Mouse (Mus musculus): ENCODE measurements around the gene Dpt.
A peak's percentile ranks its signal among the peaks of the same experiment; 100 is the strongest.

Gene Dpt

DNA sequence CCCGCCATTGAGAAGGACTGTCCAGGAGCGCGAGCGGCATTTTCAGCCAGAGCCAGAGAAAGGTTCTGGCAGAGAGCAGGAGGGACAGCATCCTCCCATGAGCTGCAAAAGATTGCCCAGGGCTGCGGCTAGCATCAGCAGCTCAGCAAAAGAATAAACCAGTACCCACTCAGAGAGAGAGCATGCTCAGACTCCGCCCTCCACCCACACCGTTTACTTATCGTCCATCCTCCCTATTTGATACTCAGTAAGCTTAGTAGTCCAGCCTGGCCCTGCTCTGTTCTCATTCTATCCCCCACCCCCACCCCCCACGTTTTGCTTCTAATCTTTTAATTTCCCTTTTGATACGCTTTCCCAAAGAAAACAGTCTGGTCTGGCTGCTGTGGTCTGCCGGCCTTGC is 63.5 kb downstream of the Dpt start:
- DNase-seq (ENCODE audit: low read depth, low spot score), result no peak
- no peaks in the 10 kb centered on the region for H3K27me3 ChIP-seq (ENCODE audit: control insufficient read depth, insufficient read depth, low read length, poor library complexity, severe bottlenecking)
- H3K36me3 ChIP-seq (ENCODE audit: control insufficient read depth, insufficient read depth, low read length, poor library complexity, severe bottlenecking), result no peaks in the 10 kb centered on the region

DNA sequence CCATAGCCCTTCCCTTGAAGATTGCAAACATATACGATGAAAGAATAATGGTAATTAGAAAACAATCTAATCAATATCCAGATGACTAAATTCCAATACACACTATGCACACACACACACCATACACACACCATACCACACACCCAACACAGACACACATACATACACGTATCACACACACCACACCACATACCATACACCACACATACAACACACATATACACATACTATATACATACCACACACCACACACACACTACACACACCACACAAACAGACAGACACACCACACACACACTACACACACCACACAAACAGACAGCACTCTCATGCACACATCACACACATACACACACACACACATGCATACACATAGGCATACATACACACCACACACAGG is 64.3 kb downstream of the Dpt start:
- DNase-seq (ENCODE audit: low read depth, low spot score), result no peak
- Histone ChIP-seq H3K36me3 (ENCODE audit: control insufficient read depth, insufficient read depth, low read length, poor library complexity, severe bottlenecking) (no peaks in the 10 kb centered on the region), H3K27me3 (ENCODE audit: control insufficient read depth, insufficient read depth, low read length, poor library complexity, severe bottlenecking) (no peaks in the 10 kb centered on the region)

DNA sequence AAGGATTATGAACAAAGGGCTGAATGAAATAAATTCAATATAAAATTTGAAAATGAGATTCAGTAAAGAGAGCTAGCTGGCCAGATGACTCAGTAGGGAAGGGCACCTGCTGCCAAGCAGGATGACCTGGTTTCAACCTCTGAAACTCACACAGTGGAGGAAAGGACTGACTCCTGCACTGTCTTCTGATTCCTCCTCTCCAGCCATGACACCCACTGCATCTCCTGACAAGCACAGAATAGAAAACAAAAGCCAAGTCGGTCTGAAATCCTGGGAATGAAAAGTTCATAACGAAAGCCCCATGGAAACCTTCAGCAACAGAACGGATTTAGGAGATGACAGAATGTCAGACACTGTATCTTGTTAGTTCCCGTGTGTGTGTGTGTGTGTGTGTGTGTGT is 65.1 kb downstream of the Dpt start:
- no peak for DNase-seq (ENCODE audit: low read depth, low spot score)
- H3K36me3 ChIP-seq (ENCODE audit: control insufficient read depth, insufficient read depth, low read length, poor library complexity, severe bottlenecking), result no peaks in the 10 kb centered on the region
- no peaks in the 10 kb centered on the region for H3K27me3 ChIP-seq (ENCODE audit: control insufficient read depth, insufficient read depth, low read length, poor library complexity, severe bottlenecking)

DNA sequence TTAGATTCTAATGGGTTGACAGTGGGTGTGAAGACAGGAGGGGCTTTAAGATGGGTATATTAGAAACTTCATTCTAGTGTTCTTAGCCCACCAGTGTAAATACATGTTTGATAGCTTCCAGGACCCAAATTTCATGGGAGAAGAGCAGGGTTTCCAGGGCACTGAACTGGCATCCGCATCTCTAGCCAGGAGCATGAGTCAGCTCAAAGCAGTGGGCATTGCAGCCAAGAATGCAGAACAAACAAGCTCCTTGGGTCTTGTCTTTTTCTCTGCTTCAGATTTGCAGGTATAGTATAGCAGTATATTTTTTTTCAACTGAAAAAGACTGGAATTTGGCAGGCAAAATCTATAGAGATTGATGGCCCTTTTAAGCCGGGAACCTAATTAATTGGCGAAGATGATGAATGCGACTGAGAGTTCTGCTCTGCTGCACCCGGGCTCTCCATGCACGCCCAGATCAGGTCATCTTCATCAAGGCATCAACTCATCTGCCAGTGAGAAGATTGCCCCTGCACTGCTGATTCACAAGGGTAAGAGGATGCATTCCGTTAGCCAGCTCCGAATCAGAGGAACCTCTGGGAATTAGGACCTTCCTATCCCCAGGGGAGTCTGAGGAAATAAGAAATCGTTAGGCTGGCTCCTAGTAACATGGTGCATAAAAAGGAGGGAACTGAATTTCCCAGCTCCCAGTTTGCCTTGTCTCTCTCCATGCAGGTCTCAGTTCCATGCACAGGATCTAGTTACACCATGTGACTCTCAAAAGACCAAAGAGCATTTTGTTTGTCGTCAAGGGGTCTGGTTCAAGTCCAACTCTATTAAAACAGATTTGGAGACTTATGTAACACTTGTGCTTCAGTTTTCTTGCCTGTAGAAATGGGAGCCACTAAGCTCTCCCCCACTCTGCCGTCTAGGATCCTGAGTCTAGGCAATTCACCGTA is 66.8 kb downstream of the Dpt start:
- Histone ChIP-seq H3K36me3 (ENCODE audit: control insufficient read depth, insufficient read depth, low read length, poor library complexity, severe bottlenecking) (no peaks in the 10 kb centered on the region), H3K27me3 (ENCODE audit: control insufficient read depth, insufficient read depth, low read length, poor library complexity, severe bottlenecking) (no peaks in the 10 kb centered on the region)
- no peak for DNase-seq (ENCODE audit: low read depth, low spot score)

DNA sequence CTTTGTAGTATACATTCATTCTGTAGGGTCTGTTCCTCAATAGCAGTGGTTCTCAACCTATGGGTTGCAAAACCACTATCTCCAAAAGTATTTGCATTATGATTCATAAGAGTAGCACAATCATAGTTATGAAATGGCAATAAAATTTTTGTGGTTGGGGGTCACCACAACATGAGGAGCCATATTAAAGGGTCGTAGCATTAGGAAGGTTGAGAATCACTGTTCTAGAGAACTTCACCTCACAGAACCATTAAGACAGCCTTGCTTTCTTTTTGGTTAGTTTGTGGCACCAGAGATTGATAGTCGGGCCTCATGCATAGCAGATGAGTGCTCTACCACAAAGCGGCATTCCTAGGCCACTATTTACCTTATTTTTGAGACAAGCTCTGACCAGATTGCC is 68.2 kb downstream of the Dpt start:
- no peaks in the 10 kb centered on the region for H3K27me3 ChIP-seq (ENCODE audit: control insufficient read depth, insufficient read depth, low read length, poor library complexity, severe bottlenecking)
- H3K36me3 ChIP-seq (ENCODE audit: control insufficient read depth, insufficient read depth, low read length, poor library complexity, severe bottlenecking), result 0 out of 2 replicates have a peak, but pooled peaks cover 3% of the 10 kb centered on the region
- DNase-seq (ENCODE audit: low read depth, low spot score), result no peak

DNA sequence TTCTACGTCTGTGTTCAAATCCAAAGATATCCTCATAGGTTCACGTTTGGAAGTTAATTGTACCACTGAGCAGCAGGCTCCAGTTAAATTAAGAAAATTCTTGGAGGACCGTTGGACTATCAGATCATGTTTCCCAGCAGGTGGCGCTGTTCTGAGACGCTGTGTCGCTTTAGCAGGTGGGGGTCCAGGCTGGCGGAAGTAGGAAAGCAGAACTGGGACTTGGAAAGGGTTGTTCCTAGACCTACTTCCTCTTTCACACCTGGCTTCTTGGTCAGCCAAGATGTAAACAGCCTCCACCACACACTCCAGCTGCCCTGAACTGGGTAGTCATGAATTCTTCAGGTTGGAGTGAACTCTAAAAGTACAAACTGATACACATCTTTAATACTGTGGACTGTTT is 74.2 kb downstream of the Dpt start:
- Histone ChIP-seq H3K36me3 (ENCODE audit: control insufficient read depth, insufficient read depth, low read length, poor library complexity, severe bottlenecking) (0 out of 2 replicates have a peak, but pooled peaks cover 3% of the 10 kb centered on the region), H3K27me3 (ENCODE audit: control insufficient read depth, insufficient read depth, low read length, poor library complexity, severe bottlenecking) (no peaks in the 10 kb centered on the region)
- peak; percentile 78 for DNase-seq (ENCODE audit: low read depth, low spot score)

Measured in splenic B cell, adult 2 months (primary cell).